Mouse (Mus musculus): ENCODE measurements around the gene Scube1. TPM values are rescaled to one million over a fixed set of nuclear protein-coding genes. Genes with fewer than 3 reads are reported as not detected.

Scube1 gene
- total RNA-seq, 4 experiments from 2014 or later = 0.12 to 0.35 (median 0.22) TPM

- DNase-seq (ENCODE audit: low spot score in 2 of 2) = no peak
Observed at GRCm38 (mm10) chr15:83601185-83601584, 123.6 kb downstream of the Scube1 start.

- no peak for DNase-seq (ENCODE audit: low spot score in 2 of 2)
Observed at GRCm38 (mm10) chr15:83596833-83597232, 128.0 kb downstream of the Scube1 start.

GRCm38 (mm10) chr15:83595364-83595711 is 129.5 kb downstream of the Scube1 start:
- no peak for DNase-seq (ENCODE audit: low spot score in 2 of 2)

- peak; percentile 90 to 93 for DNase-seq (ENCODE audit: low spot score in 2 of 2)
Observed at GRCm38 (mm10) chr15:83594513-83595363, 130.1 kb downstream of the Scube1 start, which contains the start of gene Ttll12. Gene Ttll12 (minus strand): TSS chr15:83595157.

DNA sequence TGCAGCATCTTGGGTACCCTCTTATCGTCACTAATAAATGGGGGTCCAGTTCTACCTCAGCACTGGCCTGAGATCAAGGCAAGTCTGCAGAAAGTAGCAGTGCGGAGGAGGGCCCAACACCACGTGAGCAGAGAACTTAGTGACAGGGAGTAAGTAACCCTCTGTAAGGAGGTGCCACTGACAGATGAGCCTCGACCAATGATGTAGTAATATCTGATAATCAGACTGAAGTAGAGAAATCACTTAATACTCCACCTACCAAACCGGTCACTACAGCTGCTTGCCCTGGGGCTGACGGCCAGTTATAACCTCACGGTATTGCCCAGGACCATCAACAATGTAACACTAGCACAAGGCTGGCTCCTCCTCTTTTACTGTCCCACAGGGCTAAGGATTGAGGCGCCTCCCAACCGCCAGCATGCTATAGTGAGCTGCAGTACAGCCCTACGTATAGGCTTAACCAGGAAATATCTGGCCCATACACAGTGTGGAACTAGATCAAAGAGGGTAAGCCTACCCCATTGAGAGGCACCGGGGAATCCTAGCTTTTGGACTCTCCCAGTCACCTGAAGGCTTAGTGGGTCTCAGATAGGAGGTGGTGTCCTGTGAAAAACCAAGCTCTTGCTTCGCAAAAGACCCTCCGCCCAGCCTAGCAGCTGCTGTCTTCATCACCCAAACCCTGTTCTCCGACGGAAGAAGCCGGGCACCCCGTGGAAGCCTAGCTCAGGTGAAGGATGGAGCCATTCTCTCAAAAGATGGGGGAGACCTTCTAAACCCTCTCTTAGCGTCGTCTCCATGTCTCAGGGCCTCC is 130.9 kb downstream of the Scube1 start:
- DNase-seq (ENCODE audit: low spot score in 2 of 2) = no peak

DNA sequence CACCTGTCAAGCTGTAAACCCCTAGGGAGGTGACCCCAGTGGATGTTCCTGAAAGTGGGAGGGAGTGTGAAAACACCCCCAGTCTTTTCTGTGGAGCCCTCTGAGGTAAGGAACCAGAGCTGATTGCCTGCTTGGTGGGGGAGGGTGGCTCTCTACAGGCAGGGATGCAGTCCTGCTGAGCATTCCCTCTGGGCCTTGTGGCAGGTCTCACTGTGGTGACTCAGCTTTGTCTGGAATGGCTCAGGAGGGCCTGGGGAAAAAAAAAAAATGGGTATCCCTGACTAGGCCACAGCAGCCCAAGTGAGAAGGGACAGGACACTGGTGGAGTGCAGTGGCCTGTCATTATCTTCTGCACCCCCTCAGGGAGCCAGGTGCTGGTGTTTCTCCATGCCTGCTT is 131.6 kb downstream of the Scube1 start:
- DNase-seq (ENCODE audit: low spot score in 2 of 2) = no peak

GRCm38 (mm10) chr15:83592260-83593188 is 132.3 kb downstream of the Scube1 start:
- DNase-seq (ENCODE audit: low spot score in 2 of 2) = no peak

- DNase-seq (ENCODE audit: low spot score in 2 of 2) = no peak
Observed at GRCm38 (mm10) chr15:83591758-83592157, 133.1 kb downstream of the Scube1 start.

GRCm38 (mm10) chr15:83590841-83591240 is 134.0 kb downstream of the Scube1 start:
- DNase-seq (ENCODE audit: low spot score in 2 of 2) = no peak

DNA sequence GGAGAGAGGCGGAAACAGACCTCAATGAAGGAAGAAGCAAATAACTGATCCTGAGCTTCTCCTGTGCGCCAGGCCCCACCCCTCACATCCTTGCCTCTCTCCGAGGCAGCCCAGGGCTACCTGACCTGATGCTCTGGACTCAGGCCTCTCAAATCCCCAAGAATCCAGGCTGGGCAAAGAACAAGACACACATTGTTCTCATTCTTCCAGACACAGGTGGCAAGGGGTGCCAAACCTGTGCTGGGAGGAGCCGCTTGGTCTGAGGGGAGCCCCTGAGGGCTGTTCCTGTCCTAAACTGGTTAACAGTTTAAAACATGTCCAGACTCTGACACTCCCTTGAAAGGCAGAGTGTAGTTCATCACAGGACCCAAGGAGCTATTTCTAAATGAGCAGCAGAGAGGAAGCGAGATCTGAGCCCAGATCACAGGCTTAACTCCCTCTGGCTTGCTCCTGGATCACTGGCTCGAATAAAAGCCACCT is 140.0 kb downstream of the Scube1 start:
- DNase-seq (ENCODE audit: low spot score in 2 of 2) = no peak

- peak; percentile 43 to 63 for DNase-seq (ENCODE audit: low spot score in 2 of 2)
Observed at GRCm38 (mm10) chr15:83583419-83584156, 141.2 kb downstream of the Scube1 start.

- DNase-seq (ENCODE audit: low spot score in 2 of 2) = no peak
Observed at GRCm38 (mm10) chr15:83582931-83583330, 141.9 kb downstream of the Scube1 start.

- DNase-seq (ENCODE audit: low spot score in 2 of 2) = no peak
Observed at GRCm38 (mm10) chr15:83576651-83577050, 148.2 kb downstream of the Scube1 start.

- no peak for DNase-seq (ENCODE audit: low spot score in 2 of 2)
Observed at GRCm38 (mm10) chr15:83575543-83575942, 149.3 kb downstream of the Scube1 start.

- no peak for DNase-seq (ENCODE audit: low spot score in 2 of 2)
Observed at GRCm38 (mm10) chr15:83574731-83575351, 150.0 kb downstream of the Scube1 start.

GRCm38 (mm10) chr15:83573606-83574005 is 151.2 kb downstream of the Scube1 start:
- no peak for DNase-seq (ENCODE audit: low spot score in 2 of 2)

GRCm38 (mm10) chr15:83572132-83572531 is 152.7 kb downstream of the Scube1 start:
- no peak for DNase-seq (ENCODE audit: low spot score in 2 of 2)

DNA sequence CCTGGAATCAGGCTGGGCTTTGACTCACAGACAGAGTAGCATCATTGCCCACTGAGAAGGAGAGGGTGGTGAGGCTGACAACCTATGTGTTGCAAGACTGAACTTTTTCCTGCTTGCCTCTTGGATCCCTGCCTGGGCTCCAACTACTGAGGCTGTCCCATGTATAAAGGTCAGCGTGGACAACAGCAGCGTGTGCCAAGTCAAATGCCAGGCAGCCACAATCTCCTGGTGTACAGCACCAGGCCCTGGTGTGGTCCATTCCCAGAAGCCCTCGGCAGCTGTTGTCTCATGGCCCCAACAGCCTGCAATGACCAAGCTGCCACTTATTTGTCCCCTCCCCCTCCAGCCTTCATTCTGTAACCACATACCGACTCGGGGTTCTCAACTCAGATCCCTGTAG is 153.2 kb downstream of the Scube1 start:
- peak in 1 of 2 experiments; percentile 43 for DNase-seq (ENCODE audit: low spot score in 2 of 2)

GRCm38 (mm10) chr15:83570641-83571040 is 154.2 kb downstream of the Scube1 start:
- DNase-seq (ENCODE audit: low spot score in 2 of 2) = no peak

DNA sequence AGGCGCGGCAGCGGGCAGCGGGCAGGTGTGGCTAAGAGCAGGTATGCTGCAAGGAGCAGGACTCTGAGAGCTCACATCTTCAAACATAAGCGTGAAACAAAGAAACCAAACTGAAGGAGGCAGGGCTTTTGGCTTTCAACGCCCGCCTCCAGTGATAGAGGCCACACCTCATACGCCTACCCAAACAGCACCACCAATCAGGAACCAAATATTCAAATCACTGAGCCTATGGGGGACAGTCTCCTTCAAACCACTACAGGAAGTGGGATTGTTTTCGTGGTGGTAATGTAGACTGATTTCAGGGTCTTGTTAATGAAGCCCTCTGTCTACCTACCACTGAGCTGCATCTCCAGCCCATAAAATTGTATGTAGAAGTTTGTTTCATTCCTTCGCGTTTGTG is 155.1 kb downstream of the Scube1 start:
- DNase-seq (ENCODE audit: low spot score in 2 of 2) = no peak
